Mouse (Mus musculus): ENCODE results near the gene C2.

The C2 gene

GRCm38 (mm10) chr17:34881166-34881565 is 16.9 kb downstream of the C2 start:
- no peak for DNase-seq (ENCODE audit: low spot score in 2 of 2)

GRCm38 (mm10) chr17:34879336-34879879 is 18.7 kb downstream of the C2 start, which contains the start of gene Zbtb12:
Gene Zbtb12 (plus strand): TSS chr17:34879483.
- DNase-seq (ENCODE audit: low spot score in 2 of 2): no peak

- no peak for DNase-seq (ENCODE audit: low spot score in 2 of 2)
Observed at GRCm38 (mm10) chr17:34874321-34874720, 23.7 kb downstream of the C2 start.

- DNase-seq (ENCODE audit: low spot score in 2 of 2): no peak
Observed at GRCm38 (mm10) chr17:34865981-34866380, 32.1 kb downstream of the C2 start.

GRCm38 (mm10) chr17:34862416-34863081 is 35.5 kb downstream of the C2 start, which contains the start of gene Cfb:
Gene Cfb (minus strand): TSS chr17:34862518.
- DNase-seq (ENCODE audit: low spot score in 2 of 2): no peak

- no peak for DNase-seq (ENCODE audit: low spot score in 2 of 2)
Observed at GRCm38 (mm10) chr17:34861704-34862415, 36.2 kb downstream of the C2 start.

- no peak for DNase-seq (ENCODE audit: low spot score in 2 of 2)
Observed at GRCm38 (mm10) chr17:34860514-34860913, 37.6 kb downstream of the C2 start.

- no peak for DNase-seq (ENCODE audit: low spot score in 2 of 2)
Observed at GRCm38 (mm10) chr17:34858670-34859069, 39.4 kb downstream of the C2 start.

- peak in 1 of 2 experiments; percentile 32 for DNase-seq (ENCODE audit: low spot score in 2 of 2)
Observed at GRCm38 (mm10) chr17:34855825-34856224, 42.2 kb downstream of the C2 start.

- DNase-seq (ENCODE audit: low spot score in 2 of 2): no peak
Observed at GRCm38 (mm10) chr17:34854761-34855160, 43.3 kb downstream of the C2 start.

GRCm38 (mm10) chr17:34853511-34853910 is 44.6 kb downstream of the C2 start:
- DNase-seq (ENCODE audit: low spot score in 2 of 2): no peak

- DNase-seq (ENCODE audit: low spot score in 2 of 2): no peak
Observed at GRCm38 (mm10) chr17:34850517-34851125, 47.4 kb downstream of the C2 start.

- peak; percentile 97 to 98 for DNase-seq (ENCODE audit: low spot score in 2 of 2)
Observed at GRCm38 (mm10) chr17:34849722-34850516, 48.1 kb downstream of the C2 start, which contains the start of the genes Skiv2l and Nelfe. Gene Skiv2l (minus strand): TSS chr17:34850210. Gene Nelfe (plus strand): TSS chr17:34850391.

GRCm38 (mm10) chr17:34847615-34848014 is 50.5 kb downstream of the C2 start:
- no peak for DNase-seq (ENCODE audit: low spot score in 2 of 2)

- no peak for DNase-seq (ENCODE audit: low spot score in 2 of 2)
Observed at GRCm38 (mm10) chr17:34847192-34847591, 50.9 kb downstream of the C2 start.

- DNase-seq (ENCODE audit: low spot score in 2 of 2): no peak
Observed at GRCm38 (mm10) chr17:34844884-34845283, 53.2 kb downstream of the C2 start.

- DNase-seq (ENCODE audit: low spot score in 2 of 2): no peak
Observed at GRCm38 (mm10) chr17:34840736-34841307, 57.2 kb downstream of the C2 start.

- no peak for DNase-seq (ENCODE audit: low spot score in 2 of 2)
Observed at GRCm38 (mm10) chr17:34838785-34839184, 59.3 kb downstream of the C2 start.

GRCm38 (mm10) chr17:34837464-34838324 is 60.4 kb downstream of the C2 start:
- DNase-seq (ENCODE audit: low spot score in 2 of 2): no peak

- peak; percentile 99 for DNase-seq (ENCODE audit: low spot score in 2 of 2)
Observed at GRCm38 (mm10) chr17:34836856-34837221, 61.2 kb downstream of the C2 start, which contains the start of the genes Stk19 and Dxo. Gene Stk19 (minus strand): TSS chr17:34836945. Gene Dxo (plus strand): TSS chr17:34837019.

Data from right cerebral cortex, adult 2 months (tissue).